Mouse (Mus musculus) bone marrow macrophage, adult 2 months (primary cell): ENCODE results near the gene Slc29a1. TPM values are rescaled to one million over a fixed set of nuclear protein-coding genes. Genes with fewer than 3 reads are reported as not detected.

Source experiments
- H3K27ac ChIP-seq: 2 replicates; pipeline ENCODE4 v1.5.1; 2012; ENCODE audit warnings: low read depth, low read length; ENCODE audit not compliant: insufficient read depth
- H3K4me1 ChIP-seq: 2 replicates; pipeline ENCODE4 v1.6.1; 2012; ENCODE audit warnings: low read length; ENCODE audit not compliant: control insufficient read depth, insufficient read depth
- H3K4me3 ChIP-seq: 2 replicates; pipeline ENCODE4 v1.5.1; 2012; ENCODE audit warnings: mild to moderate bottlenecking, low read length, moderate library complexity; ENCODE audit not compliant: insufficient read depth
- CTCF ChIP-seq: IDR thresholded peaks from 2 replicates; pipeline ENCODE4 v1.5.1; 2012; ENCODE audit warnings: low read depth, mild to moderate bottlenecking, low read length, moderate library complexity
- POLR2A ChIP-seq: IDR thresholded peaks from 2 replicates; pipeline ENCODE4 v1.6.1; 2012; ENCODE audit warnings: mild to moderate bottlenecking, low read depth, low read length, borderline replicate concordance
- polyA plus RNA-seq: library from polyadenylated mRNA; stranded (reverse); fragments of >200 nt; gene quantifications from 2 replicates; pipeline ENCODE4 v1.2.4, GENCODE M21; 2012; ENCODE audit not compliant: missing spikeins, insufficient read depth, insufficient read length

The Slc29a1 gene
- polyA plus RNA-seq, 1 experiment, result 93.9 TPM

GRCm38 (mm10) chr17:45612008-45612407 is 12.6 kb upstream of the Slc29a1 start:
- TF ChIP-seq POLR2A, result no peak
- TF ChIP-seq CTCF, result no peak

GRCm38 (mm10) chr17:45610144-45610866 is 10.9 kb upstream of the Slc29a1 start:
- TF ChIP-seq POLR2A (no peak), CTCF (no peak)
- peak overlapping the region; percentile 71 for H3K27ac ChIP-seq

More at GRCm38 (mm10) chr17:45612008-45612407, 12.6 kb upstream of the Slc29a1 start:
- no peak overlapping the region for H3K4me3 ChIP-seq
- H3K27ac ChIP-seq, result no peak overlapping the region
- peaks cover 55% of the 10 kb centered on the region for H3K4me1 ChIP-seq

GRCm38 (mm10) chr17:45608396-45608795 is 9.0 kb upstream of the Slc29a1 start:
- H3K27ac ChIP-seq, result peak overlapping the region; percentile 30
- H3K4me1 ChIP-seq, result peaks cover 36% of the 10 kb centered on the region
- H3K4me3 ChIP-seq, result no peak overlapping the region
- TF ChIP-seq CTCF, result no peak
- no peak for TF ChIP-seq POLR2A

More at GRCm38 (mm10) chr17:45610144-45610866, 10.9 kb upstream of the Slc29a1 start:
- H3K4me1 ChIP-seq, result peaks cover 42% of the 10 kb centered on the region
- no peak overlapping the region for H3K4me3 ChIP-seq

- H3K4me3 ChIP-seq, result no peak overlapping the region
- H3K27ac ChIP-seq, result no peak overlapping the region
- TF ChIP-seq CTCF, result no peak
- H3K4me1 ChIP-seq, result peaks cover 27% of the 10 kb centered on the region
Observed at GRCm38 (mm10) chr17:45606992-45607879, 7.8 kb upstream of the Slc29a1 start.

- TF ChIP-seq CTCF (no peak), POLR2A (no peak)
- Histone ChIP-seq H3K4me1 (peaks cover 7% of the 10 kb centered on the region), H3K4me3 (no peak overlapping the region)
Observed at GRCm38 (mm10) chr17:45602984-45603383, 3.6 kb upstream of the Slc29a1 start.

GRCm38 (mm10) chr17:45601877-45602304 is 2.5 kb upstream of the Slc29a1 start, which contains the start of gene Mymx:
TSS of gene Mymx (minus strand) at chr17:45602102.
- H3K27ac ChIP-seq, result no peak within 1 kb of the TSS
- H3K4me3 ChIP-seq, result no peak within 1 kb of the TSS
- TF ChIP-seq POLR2A, result no peak
- H3K4me1 ChIP-seq, result peaks cover 11% of the 10 kb centered on the region

More at GRCm38 (mm10) chr17:45602984-45603383, 3.6 kb upstream of the Slc29a1 start:
- H3K27ac ChIP-seq, result no peak overlapping the region

GRCm38 (mm10) chr17:45601325-45601724 is 1.9 kb upstream of the Slc29a1 start:
- Histone ChIP-seq H3K27ac (no peak overlapping the region), H3K4me3 (no peak overlapping the region), H3K4me1 (peaks cover 17% of the 10 kb centered on the region)
- TF ChIP-seq POLR2A, result no peak
- no peak for TF ChIP-seq CTCF

- Histone ChIP-seq H3K4me3 (no peak overlapping the region), H3K27ac (no peak overlapping the region), H3K4me1 (peaks cover 23% of the 10 kb centered on the region)
- TF ChIP-seq CTCF, result no peak
Observed at GRCm38 (mm10) chr17:45600267-45600666, 861 bp upstream of the Slc29a1 start.

- TF ChIP-seq POLR2A, result no peak
- no peak for TF ChIP-seq CTCF
- peak overlapping the region; percentile 39; the same call in 1 of the 2 replicates for H3K4me3 ChIP-seq
- peaks cover 23% of the 10 kb centered on the region for H3K4me1 ChIP-seq
- peak overlapping the region; percentile 69; the same call in 1 of the 2 replicates for H3K27ac ChIP-seq
Observed at GRCm38 (mm10) chr17:45598891-45599290, 515 bp downstream of the Slc29a1 start.

GRCm38 (mm10) chr17:45598376-45598775 is 1.0 kb downstream of the Slc29a1 start:
- no peak overlapping the region for H3K4me3 ChIP-seq
- peak overlapping the region; percentile 69 for H3K27ac ChIP-seq
- peaks cover 28% of the 10 kb centered on the region for H3K4me1 ChIP-seq
- no peak for TF ChIP-seq POLR2A
- TF ChIP-seq CTCF, result no peak
